Mouse (Mus musculus) left cerebral cortex, postnatal 14 days (tissue): ENCODE measurements around the gene Rbbp5. TPM values are rescaled to one million over a fixed set of nuclear protein-coding genes. Genes with fewer than 3 reads are reported as not detected.

Experiments used
- DNase-seq, 2 experiments: peaks; one replicate each; pipeline ENCODE4 v3.0.0; 2021 to 2022; ENCODE audit warnings: low spot score in 2 of 2, mixed read lengths in 1 of 2
- intact Hi-C: fragments of 180-260 bp; cut with DNase I; formaldehyde crosslinking; loops from one replicate; pipeline ENCODE4 v1.15.1; 2025
- total RNA-seq, 2 experiments: library from RNA; stranded (reverse); gene quantifications; 2 replicates each; pipeline ENCODE4 v1.2.3; 2021

Gene Rbbp5
- total RNA-seq, 2 experiments from 2014 or later: 35.7 to 43.8 TPM

DNA sequence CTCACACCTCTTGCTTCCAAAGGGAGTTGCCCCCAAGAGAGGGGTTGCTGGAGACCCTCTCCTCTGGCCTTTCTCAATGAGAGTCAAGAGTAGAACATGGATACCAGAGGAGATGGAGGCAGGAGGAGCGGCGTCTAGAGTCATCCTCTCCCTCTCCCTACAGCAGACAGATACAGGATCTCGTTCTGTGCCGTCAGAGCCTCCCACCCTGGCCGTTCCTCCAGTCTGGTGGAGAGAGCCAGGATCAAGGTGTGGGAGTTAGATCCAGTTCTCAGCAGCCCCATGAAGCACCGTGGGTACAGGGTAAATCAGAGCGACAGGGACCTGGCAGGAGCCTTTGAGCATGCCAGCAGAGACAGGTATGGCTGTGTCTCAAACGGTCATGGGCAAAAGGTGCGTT is 55.4 kb downstream of the Rbbp5 start:
- DNase-seq: no peak
- intact Hi-C loops: no loop called here

GRCm38 (mm10) chr1:132533840-132534239 is 56.7 kb downstream of the Rbbp5 start:
- DNase-seq: no peak
- intact Hi-C loops: no loop called here

DNA sequence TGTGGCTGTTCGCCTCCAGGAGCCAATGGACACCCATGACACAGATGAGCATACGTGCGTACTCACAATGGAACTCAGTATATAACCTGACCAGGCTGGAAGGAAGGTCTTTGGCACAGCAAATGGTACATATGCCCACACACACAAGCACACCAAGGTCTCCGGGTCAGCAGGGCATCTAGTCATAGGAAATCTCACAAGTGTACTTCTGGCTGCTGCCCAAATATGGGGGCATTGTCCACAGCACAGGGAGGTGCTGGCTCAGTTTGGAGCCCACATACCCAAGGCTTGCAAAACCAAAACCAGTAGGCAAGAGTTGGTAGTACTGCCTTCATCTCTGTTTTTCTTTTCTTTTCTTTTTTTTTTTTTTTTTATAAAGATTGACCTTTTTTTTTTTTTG is 58.4 kb downstream of the Rbbp5 start:
- DNase-seq: no peak
- intact Hi-C loops: no loop called here

- intact Hi-C loops: no loop called here
Measured at GRCm38 (mm10) chr1:132536416-132536815, 59.3 kb downstream of the Rbbp5 start.

DNA sequence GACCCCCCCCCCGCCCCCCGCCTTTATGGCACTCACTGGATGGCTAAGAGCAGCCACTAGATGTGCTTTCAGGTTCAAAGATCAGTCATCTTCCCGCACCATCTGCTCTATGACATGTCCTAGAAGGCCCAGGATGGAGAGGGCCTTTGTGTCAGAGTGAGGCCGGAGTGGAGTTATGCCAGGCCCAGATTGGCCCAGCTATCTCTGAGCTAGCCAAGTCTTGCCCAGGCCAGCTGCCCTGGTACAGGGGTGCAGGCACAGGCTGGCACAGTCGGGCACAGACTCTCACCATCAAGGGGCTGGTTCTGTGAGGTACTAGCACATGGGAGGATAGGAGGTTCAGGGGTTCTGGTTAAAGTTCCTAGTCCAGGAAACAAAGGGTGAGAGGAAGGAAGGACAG is 60.6 kb downstream of the Rbbp5 start:
- intact Hi-C loops: no loop called here

More at GRCm38 (mm10) chr1:132536416-132536815, 59.3 kb downstream of the Rbbp5 start:
- no peak for DNase-seq

DNA sequence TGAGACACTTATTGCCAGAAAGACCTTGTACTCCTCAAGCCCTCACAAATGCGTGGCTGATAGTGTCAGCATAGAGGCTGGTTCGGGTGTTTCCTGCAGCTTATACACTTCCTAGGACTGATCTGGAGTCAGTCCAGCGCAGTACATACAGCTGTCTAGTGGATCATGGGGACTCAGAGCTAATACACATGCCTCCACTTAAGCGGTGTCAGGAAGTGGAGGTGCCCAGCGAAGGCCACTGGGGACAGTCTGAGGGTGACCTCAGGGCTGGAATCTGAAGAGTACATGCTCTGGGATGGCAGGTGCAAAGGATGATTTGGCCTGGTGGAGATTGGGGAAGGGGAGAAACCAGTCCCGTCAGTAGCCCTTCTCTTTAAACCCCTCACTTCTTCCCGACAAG is 63.5 kb downstream of the Rbbp5 start:
- intact Hi-C loops: no loop called here
- no peak for DNase-seq

More for the DNA sequence above, 60.6 kb downstream of the Rbbp5 start:
- no peak for DNase-seq

- no peak for DNase-seq
- intact Hi-C loops: no loop called here
Measured at GRCm38 (mm10) chr1:132541171-132541823, 64.1 kb downstream of the Rbbp5 start.

- intact Hi-C loops: no loop called here
- DNase-seq: no peak
Measured at GRCm38 (mm10) chr1:132541824-132542599, 64.8 kb downstream of the Rbbp5 start.

DNA sequence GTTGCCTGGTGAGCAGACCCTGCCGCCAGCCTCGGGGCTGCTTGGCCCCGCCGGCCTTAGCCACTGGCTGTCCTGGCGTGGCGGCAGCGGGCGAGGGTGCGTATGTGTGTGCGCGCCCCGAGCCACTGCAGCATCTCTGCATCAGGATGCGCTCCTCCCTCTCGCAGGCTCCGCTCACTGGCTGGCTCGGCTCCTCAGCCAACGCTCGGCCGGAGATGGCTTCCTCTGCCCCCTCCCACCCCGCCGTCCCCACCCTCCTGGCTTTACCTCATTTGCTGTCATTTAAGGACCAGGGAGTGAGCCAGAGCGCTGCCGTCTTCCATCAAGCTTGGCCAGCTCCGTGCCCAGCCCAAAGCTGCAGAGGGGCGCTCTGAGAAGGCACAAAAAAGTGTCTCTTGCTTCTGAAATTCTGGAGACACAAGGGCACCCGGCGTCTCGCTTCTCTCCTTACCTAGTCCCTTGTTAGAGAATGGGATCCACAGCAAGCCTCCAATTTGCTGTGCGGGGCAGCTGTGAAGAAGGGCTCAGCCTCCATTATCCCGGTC is 65.7 kb downstream of the Rbbp5 start, which contains the start of gene Cntn2:
Cntn2 (minus strand) TSS at position 495 of the 545 bp plus-strand sequence.
- intact Hi-C loops: no loop called here
- DNase-seq: peak; percentile 75

GRCm38 (mm10) chr1:132543789-132544188 is 66.6 kb downstream of the Rbbp5 start:
- intact Hi-C loops: no loop called here
- no peak for DNase-seq

Other genes with a start within 250 kb of the Rbbp5 start
- gene Gm10188, start 247.6 kb upstream of the Rbbp5 start, total RNA-seq: not detected
- 10 to 100 TPM; 13.1 to 16.8 TPM for gene Klhdc8a, start 178.7 kb upstream of the Rbbp5 start, total RNA-seq
- gene Nuak2, start 161.2 kb upstream of the Rbbp5 start, total RNA-seq: 1 to 10 TPM; 1.6 to 1.7 TPM
- gene Tmcc2, start 86.1 kb upstream of the Rbbp5 start, total RNA-seq: 100 to 1,000 TPM; 128 to 132 TPM
- gene Dstyk, start 59.8 kb upstream of the Rbbp5 start, total RNA-seq: 10 to 100 TPM; 32.4 to 32.6 TPM
- 1 to 10 TPM; 2.3 to 2.7 TPM for gene Tmem81, start 28.9 kb downstream of the Rbbp5 start, total RNA-seq
- gene Cntn2, start 65.9 kb downstream of the Rbbp5 start, total RNA-seq: 10 to 100 TPM; 53.2 to 58.8 TPM